In genomic region chr17:29395381-29395780, GRCm38 (mm10) we compare ENCODE assay signal across 9 mouse cellular contexts. TPM values are rescaled to one million over a fixed set of nuclear protein-coding genes. Genes with fewer than 3 reads are reported as not detected.
DNase-seq lines count a peak whose midpoint lies in the region; ATAC-seq lines count a peak whose summit lies in the region.
"Had no signal": no experiment of that assay in that cellular context is flagged by ENCODE, and none has a peak within 500 bp of the region (broad histone marks: within the 10 kb centered on the region; RNA-seq: fewer than 3 reads in every experiment).

No protein-coding gene starts in this region.

- peak overlapping the region; percentile 35 for H3K4me2 ChIP-seq in liver, embryonic 11.5 days
- no peak overlapping the region for H3K4me2 ChIP-seq in neural tube, embryonic 15.5 days
- H3K4me2 ChIP-seq: kidney, embryonic 15.5 days had no signal

- peak overlapping the region; percentile 70 for H3K27ac ChIP-seq in brown adipose tissue, adult 24 weeks (replicated peaks; ENCODE audit: low read depth, low read length)
- H3K27ac ChIP-seq in liver, embryonic 11.5 days (ENCODE audit: low read depth, low read length) = peak overlapping the region; percentile 61
- H3K27ac ChIP-seq in neural tube, embryonic 15.5 days (replicated peaks) = no peak overlapping the region
- H3K27ac ChIP-seq: kidney, embryonic 15.5 days had no signal

- peak overlapping the region; percentile 47 for H3K4me3 ChIP-seq in brown adipose tissue, adult 24 weeks (ENCODE audit: insufficient read depth, low read depth, low read length)
- H3K4me3 ChIP-seq in liver, embryonic 11.5 days (ENCODE audit: low read depth, low read length) = no peak overlapping the region
- no peak overlapping the region for H3K4me3 ChIP-seq in neural tube, embryonic 15.5 days (replicated peaks)
- H3K4me3 ChIP-seq: kidney, embryonic 15.5 days had no signal

- no peaks in the 10 kb centered on the region for H3K27me3 ChIP-seq in liver, embryonic 11.5 days (replicated peaks; ENCODE audit: control insufficient read depth, insufficient read depth, low read length)
- no peaks in the 10 kb centered on the region for H3K27me3 ChIP-seq in neural tube, embryonic 15.5 days (replicated peaks)

- ATAC-seq in liver, embryonic 11.5 days (replicated peaks; ENCODE audit: low FRiP score) = no peak
- no peak for ATAC-seq in neural tube, embryonic 15.5 days (ENCODE audit: low FRiP score)
- no peak for ATAC-seq in cerebellum, adult (ENCODE audit: insufficient number of reproducible peaks, low FRiP score, low TSS enrichment)

- H3K4me1 ChIP-seq in brown adipose tissue, adult 24 weeks (ENCODE audit: control insufficient read depth, insufficient read depth, insufficient read length, low read length) = peaks cover 17% of the 10 kb centered on the region
- H3K4me1 ChIP-seq in liver, embryonic 11.5 days (replicated peaks; ENCODE audit: control insufficient read depth, insufficient read depth, low read length) = peaks cover 64% of the 10 kb centered on the region
- H3K4me1 ChIP-seq in neural tube, embryonic 15.5 days = peaks cover 23% of the 10 kb centered on the region

- H3K36me3 ChIP-seq in liver, embryonic 11.5 days (ENCODE audit: control insufficient read depth, insufficient read depth, low read length) = no peaks in the 10 kb centered on the region
- H3K36me3 ChIP-seq in neural tube, embryonic 15.5 days = no peaks in the 10 kb centered on the region
- H3K36me3 ChIP-seq: kidney, embryonic 15.5 days had no signal

- peak overlapping the region; percentile 38 for H3K9ac ChIP-seq in liver, embryonic 11.5 days (ENCODE audit: low read depth, low read length)
- H3K9ac ChIP-seq in neural tube, embryonic 15.5 days (replicated peaks) = no peak overlapping the region
- H3K9ac ChIP-seq: kidney, embryonic 15.5 days had no signal

- no peaks in the 10 kb centered on the region for H3K9me3 ChIP-seq in liver, embryonic 11.5 days (ENCODE audit: control insufficient read depth, low read length)
- no peaks in the 10 kb centered on the region for H3K9me3 ChIP-seq in neural tube, embryonic 15.5 days (replicated peaks)
- H3K9me3 ChIP-seq: kidney, embryonic 15.5 days had no signal

- DNase-seq in CD4-positive, CD25-positive, alpha-beta regulatory T cell, adult 2 months (ENCODE audit: low read depth, low spot score) = peak; percentile 78
- no peak for DNase-seq in liver, embryonic 11.5 days (ENCODE audit: low spot score)
- DNase-seq in skeletal muscle tissue, adult 2 months (ENCODE audit: low read depth, low spot score) = peak; percentile 69
- no peak for DNase-seq in urinary bladder, postnatal 10 days (ENCODE audit: low spot score)
- no peak for DNase-seq in cerebellum, adult 8-10 months

- WGBS in liver, embryonic 11.5 days = 24% methylated on average over 7 of the region's 7 CpGs
- 72% methylated on average over 7 of the region's 7 CpGs for WGBS in neural tube, embryonic 15.5 days

RNA-seq across cellular contexts. Expression of gene Fgd2, which starts 34.7 kb away (rescaled TPM):
- polyA plus RNA-seq in brown adipose tissue, adult 24 weeks (2012; ENCODE audit: insufficient read depth, insufficient read length, missing spikeins) = 2.1 and 3.4 TPM in 2 replicates
- 6.0 and 6.7 TPM in 2 replicates for polyA plus RNA-seq in liver, embryonic 11.5 days (2014; fragmentation: Nextera tagmentation; extraction: Ambion mirVana)
- 3.7 and 9.8 TPM in 2 replicates for polyA plus RNA-seq in neural tube, embryonic 15.5 days (2015; fragmentation: Nextera tagmentation; extraction: Ambion mirVana)

RNA-seq across cellular contexts. Expression of gene Mtch1, which starts 47.6 kb away (rescaled TPM):
- 261 and 305 TPM in 2 replicates for polyA plus RNA-seq in brown adipose tissue, adult 24 weeks (2012; ENCODE audit: insufficient read depth, insufficient read length, missing spikeins)
- 147 and 149 TPM in 2 replicates for polyA plus RNA-seq in liver, embryonic 11.5 days (2014; fragmentation: Nextera tagmentation; extraction: Ambion mirVana)
- 453 and 482 TPM in 2 replicates for polyA plus RNA-seq in neural tube, embryonic 15.5 days (2015; fragmentation: Nextera tagmentation; extraction: Ambion mirVana)

Comparison
In these comparisons a context has a peak if more than half of its experiments do, and no peak if none do; other contexts are left out.
1. DNase-seq: peak in CD4-positive, CD25-positive, alpha-beta regulatory T cell, adult 2 months (single experiment) and skeletal muscle tissue, adult 2 months (single experiment); none in liver, embryonic 11.5 days (single experiment), urinary bladder, postnatal 10 days (single experiment) and cerebellum, adult 8-10 months (single experiment).